Mouse (Mus musculus): Measurements from ENCODE around the gene BC048562.

BC048562 gene

GRCm38 (mm10) chr9:108450292-108451169, 14.2 kb downstream of the BC048562 start:
- DNase-seq (ENCODE audit: low read depth in 2 of 2, low spot score in 2 of 2), result no peak

DNA sequence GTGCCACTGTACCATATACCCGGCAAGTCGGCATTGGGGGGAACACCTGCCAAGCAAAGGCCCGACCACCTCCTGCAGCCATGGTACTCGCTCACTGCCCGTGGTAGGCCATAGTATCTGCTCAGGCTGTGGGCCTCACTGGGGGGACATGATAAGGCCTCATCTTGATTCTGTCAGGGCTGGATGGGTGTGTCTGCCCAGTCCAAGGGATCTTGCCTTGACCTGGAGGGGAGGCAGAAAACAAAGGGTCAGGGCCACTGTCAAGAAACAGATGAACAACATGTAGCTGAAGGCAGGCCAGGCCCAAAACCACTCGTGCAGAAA, 14.8 kb downstream of the BC048562 start:
- no peak for DNase-seq (ENCODE audit: low read depth in 2 of 2, low spot score in 2 of 2)

DNA sequence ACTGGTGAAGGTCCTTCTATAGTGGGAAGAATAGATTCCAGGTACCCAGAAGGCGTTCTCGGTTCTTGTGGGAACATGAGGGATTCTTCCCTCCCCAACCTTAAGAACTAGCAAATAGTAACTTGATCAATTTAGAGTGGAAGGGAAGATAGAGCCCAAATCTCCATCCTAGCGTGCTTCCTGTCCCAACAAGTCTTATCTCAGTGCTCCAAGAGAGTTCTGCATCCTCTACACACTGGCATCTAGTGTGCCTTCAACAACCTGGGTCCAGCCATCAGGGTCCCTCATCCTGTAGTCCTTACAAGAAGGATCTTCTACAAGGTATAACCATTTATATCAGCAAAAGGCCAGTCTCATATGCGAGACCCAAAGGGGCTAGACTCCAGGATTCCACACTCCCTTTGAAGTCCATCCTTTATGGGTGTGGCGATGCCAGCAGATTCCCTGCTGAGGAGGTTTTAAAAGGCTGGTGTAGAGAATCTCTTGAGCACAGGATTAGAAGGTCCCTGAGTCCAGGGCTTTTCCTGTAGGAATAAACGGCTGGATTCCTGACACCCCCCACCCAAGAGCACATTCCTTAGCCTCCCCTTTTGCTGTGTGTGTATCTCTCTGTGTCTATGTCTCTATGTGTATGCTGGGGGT, 15.4 kb downstream of the BC048562 start:
- DNase-seq (ENCODE audit: low read depth in 2 of 2, low spot score in 2 of 2), result no peak

GRCm38 (mm10) chr9:108452291-108452906, 16.1 kb downstream of the BC048562 start:
- peak; percentile 71 to 83 for DNase-seq (ENCODE audit: low read depth in 2 of 2, low spot score in 2 of 2)

DNA sequence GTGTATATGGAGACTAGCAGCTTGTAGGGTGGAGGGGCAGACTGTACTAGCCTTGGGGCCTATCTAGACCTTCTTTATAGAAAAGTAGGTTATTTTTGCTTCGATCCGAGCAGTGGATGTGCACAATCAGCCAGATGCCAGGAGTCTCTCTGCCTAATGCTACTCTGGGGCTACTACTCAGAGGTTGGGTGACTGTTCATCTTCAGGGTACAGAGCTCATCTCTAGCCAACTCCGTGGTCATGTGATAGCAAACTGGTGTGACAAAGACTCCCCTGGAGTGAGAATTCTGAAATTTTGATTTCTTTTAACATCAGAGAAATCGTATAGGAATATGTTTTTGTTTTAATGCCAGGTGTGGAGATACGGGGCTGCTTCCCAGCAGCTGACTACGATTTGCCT, 16.6 kb downstream of the BC048562 start:
- DNase-seq (ENCODE audit: low read depth in 2 of 2, low spot score in 2 of 2), result no peak

- no peak for DNase-seq (ENCODE audit: low read depth in 2 of 2, low spot score in 2 of 2)
These were observed 17.2 kb downstream of the BC048562 start for GRCm38 (mm10) chr9:108453458-108453857.

DNA sequence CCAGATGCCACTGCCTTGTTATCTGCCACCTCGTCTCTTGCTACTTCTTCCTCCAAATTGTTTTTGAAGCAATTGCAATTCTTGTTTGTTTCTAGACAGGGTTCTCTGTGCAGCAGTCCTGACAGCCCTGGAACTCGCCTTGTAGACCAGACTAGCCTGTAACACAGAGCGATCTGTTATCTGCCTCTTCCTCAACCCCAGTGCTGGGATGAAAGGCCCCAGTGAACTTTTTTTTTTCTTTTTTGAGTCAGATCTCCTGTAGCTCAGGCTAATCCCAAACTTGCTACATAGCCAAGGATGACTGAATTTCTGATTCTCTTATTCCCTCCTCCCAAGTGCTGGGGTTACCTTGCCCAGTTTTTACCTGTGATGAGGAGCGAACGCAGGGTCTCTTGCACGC, 18.1 kb downstream of the BC048562 start:
- DNase-seq (ENCODE audit: low read depth in 2 of 2, low spot score in 2 of 2), result no peak

- no peak for DNase-seq (ENCODE audit: low read depth in 2 of 2, low spot score in 2 of 2)
These were observed 19.7 kb downstream of the BC048562 start for GRCm38 (mm10) chr9:108455747-108456571.

- no peak for DNase-seq (ENCODE audit: low read depth in 2 of 2, low spot score in 2 of 2)
These were observed 20.7 kb downstream of the BC048562 start for GRCm38 (mm10) chr9:108456953-108457352.

DNA sequence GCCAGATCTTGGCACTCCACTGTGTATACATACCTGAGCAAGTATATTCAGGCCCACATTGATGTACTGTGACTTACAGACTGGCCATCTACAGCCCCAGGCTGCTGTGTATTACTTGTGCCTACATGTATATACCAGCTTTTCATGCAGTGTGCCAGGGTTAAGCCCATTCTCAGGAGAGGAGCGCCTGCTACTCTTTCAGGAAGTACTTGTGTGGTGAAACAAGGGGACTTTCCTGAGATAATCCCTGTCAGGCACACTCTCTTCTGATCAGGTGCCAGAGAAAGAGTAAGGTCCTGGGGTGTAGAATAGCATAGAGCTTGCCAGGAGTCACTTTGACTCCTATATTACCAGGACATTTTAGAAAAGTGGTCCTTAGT, 23.6 kb downstream of the BC048562 start:
- no peak for DNase-seq (ENCODE audit: low read depth in 2 of 2, low spot score in 2 of 2)

DNA sequence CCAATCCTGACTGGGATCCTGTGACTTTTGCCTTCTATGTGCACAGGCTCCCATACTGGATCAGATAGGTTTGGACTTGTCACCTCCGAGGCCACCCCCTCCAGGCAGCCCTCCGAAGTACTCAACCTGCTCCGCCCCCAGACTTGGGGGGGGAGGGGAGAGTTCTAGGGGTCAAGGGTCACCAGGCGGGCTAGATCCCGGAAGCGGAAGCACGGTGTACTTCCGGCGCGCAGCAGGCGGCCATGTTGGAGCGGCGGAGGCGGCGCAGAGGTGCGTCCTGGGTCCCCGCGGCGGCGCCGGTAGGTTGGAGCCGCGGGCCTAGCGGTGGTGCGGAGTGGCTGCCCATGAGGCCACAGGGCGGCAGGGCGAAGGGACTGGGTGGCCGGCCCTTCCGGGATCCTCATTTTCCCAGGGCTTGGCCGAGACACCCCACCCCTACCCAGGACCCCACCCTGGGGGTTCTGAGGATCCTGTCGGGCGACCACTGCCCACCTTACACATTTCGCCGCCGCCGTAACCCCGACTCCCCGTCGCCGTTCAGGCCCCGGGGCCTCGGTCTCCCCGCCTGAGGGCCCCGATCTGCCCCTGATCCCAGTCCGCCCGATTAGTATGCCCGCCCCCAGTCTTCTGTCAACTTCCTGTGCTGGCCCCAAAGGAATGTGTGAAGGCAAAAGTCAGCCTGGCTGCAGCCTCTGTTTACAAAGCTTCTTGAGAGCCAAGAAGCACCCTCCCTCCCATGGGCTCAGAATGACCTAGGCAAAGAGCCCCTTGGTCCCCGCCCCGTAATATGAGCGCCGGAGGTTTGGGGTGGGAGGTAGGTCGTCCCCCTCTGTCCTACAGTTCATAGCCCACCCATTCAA, 24.3 kb downstream of the BC048562 start, which contains the start of gene Ccdc71:
Gene Ccdc71 (plus strand): TSS at position 209 of the 860 bp plus-strand sequence.
- peak; percentile 73 to 80 for DNase-seq (ENCODE audit: low read depth in 2 of 2, low spot score in 2 of 2)

GRCm38 (mm10) chr9:108461181-108461631, 24.9 kb downstream of the BC048562 start, which contains the start of gene Klhdc8b:
TSS of gene Klhdc8b (minus strand) at chr9:108461581.
- no peak for DNase-seq (ENCODE audit: low read depth in 2 of 2, low spot score in 2 of 2)

DNA sequence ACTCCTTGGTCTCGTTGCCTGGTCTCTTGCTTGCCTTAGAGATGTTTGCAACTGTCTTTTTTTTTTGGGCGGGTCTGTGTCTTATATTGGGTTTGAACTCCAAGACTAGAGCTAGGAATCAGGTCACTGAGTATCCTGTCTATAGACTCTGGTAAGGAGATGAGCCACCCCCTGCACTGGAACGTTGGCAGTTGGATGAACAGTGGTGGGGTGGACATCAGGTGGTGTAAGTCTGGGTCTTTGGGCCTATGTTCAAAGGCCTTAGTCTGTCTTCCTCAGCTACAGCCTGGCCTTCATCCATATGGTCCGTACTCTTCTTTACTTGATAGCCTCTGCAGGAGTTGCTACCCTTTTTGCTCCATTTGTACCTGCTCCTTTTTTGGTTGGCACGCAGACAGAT, 25.4 kb downstream of the BC048562 start:
- no peak for DNase-seq (ENCODE audit: low read depth in 2 of 2, low spot score in 2 of 2)

- DNase-seq (ENCODE audit: low read depth in 2 of 2, low spot score in 2 of 2), result no peak
These were observed 25.9 kb downstream of the BC048562 start for GRCm38 (mm10) chr9:108462192-108462591.

DNA sequence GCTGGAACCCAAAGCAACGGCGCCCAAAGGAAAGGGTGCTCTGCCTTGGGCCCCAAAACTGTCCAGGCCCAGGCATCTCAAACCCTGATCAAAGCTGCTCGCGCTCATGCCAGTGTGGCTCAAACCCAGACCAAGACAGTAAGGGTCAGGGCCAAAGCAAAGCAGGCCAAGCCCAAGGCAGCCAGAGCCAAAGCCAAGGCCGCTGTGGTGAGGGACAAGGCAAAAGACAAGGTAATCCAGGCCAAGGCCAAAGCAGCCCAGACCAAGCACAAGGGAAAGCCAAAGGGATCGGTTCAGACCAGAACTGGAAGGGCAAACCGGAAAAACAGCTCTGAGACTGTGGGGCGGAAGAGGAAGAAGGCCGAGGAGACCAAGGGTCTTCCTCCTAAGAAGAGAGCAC, 27.4 kb downstream of the BC048562 start:
- no peak for DNase-seq (ENCODE audit: low read depth in 2 of 2, low spot score in 2 of 2)

DNA sequence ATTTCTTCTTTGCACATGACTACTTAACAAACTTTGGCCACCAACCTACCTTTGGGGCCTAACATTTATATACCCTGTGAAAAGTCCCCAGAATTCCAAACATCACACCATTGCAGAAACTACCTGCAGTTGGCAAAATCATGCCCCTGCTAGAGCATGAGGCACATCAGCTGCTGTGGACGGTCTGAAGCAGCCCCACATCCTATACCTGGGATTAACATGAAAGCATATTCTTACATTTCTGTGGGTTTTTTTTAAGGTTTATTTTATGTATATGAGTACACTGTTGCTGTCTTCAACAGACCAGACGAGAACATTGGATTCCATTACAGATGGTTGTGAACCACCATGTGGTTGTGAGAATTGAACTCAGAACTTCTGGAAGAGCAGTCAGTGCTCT, 29.9 kb downstream of the BC048562 start:
- no peak for DNase-seq (ENCODE audit: low read depth in 2 of 2, low spot score in 2 of 2)

DNA sequence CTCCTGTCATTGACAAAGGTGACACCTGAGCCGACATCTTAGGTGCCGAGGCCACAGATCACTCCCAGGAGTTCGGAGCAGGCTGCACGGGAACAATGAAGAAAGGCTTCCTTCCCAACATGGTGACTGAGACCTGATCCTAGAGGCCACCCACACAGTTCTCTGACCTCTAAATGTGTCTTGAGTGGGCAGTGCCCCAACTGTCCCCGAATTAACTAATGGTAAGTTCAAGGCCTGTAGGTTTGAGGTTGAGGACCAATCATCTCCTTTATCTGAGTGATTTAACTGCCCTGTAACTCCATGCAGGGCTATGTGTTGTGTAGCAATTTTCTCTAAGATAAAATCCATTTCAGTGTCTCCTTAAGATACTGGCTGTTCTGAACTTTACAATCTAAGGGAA, 33.1 kb downstream of the BC048562 start:
- no peak for DNase-seq (ENCODE audit: low read depth in 2 of 2, low spot score in 2 of 2)

DNA sequence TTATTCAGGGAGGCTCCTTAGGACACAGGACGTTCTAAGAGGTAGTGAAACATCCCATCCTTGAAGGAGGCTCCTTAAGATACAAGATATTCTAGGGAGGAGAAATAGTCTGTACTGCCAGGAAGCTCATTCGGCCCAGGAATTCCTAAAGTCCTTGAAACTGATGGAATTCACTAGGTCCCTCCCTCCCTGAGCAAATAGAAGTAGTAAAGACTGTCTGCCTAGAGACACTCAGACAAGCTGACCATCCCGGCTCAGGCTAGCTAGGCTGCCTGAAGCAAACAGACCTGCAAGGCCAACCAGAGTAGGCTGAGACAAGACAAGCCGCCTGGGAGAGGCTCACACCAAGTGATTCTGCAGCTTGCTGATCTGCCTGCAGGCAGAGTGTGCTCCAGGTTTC, 33.6 kb downstream of the BC048562 start:
- DNase-seq (ENCODE audit: low read depth in 2 of 2, low spot score in 2 of 2), result no peak

- no peak for DNase-seq (ENCODE audit: low read depth in 2 of 2, low spot score in 2 of 2)
These were observed 38.2 kb downstream of the BC048562 start for GRCm38 (mm10) chr9:108474528-108474927.

GRCm38 (mm10) chr9:108478638-108479156, 42.4 kb downstream of the BC048562 start:
- no peak for DNase-seq (ENCODE audit: low read depth in 2 of 2, low spot score in 2 of 2)

Measured in CD8-positive naive resting alpha-beta T cell, adult 2 months (primary cell).